Mouse (Mus musculus) gastrocnemius, postnatal 14 days (tissue): ENCODE measurements around the gene Sephs2. TPM values are rescaled to one million over a fixed set of nuclear protein-coding genes. Genes with fewer than 3 reads are reported as not detected.
A peak's percentile ranks its signal among the peaks of the same experiment; 100 is the strongest.

ENCODE experiments used
- DNase-seq: peaks from one replicate; pipeline ENCODE4 v3.0.0; 2021; ENCODE audit warnings: mixed read lengths
- intact Hi-C: fragments of 180-260 bp; cut with DNase I; formaldehyde crosslinking; loops from one replicate; pipeline ENCODE4 v1.15.1; 2025; ENCODE audit warnings: low total_unique reads
- total RNA-seq, 2 experiments: library from RNA; stranded (reverse); gene quantifications; 2 replicates each; pipeline ENCODE4 v1.2.3; 2021

Sephs2 gene
- total RNA-seq, 2 experiments from 2014 or later = 19.3 to 23.1 TPM

GRCm38 (mm10) chr7:127243870-127244657 is 29.8 kb downstream of the Sephs2 start, which contains the start of gene Zfp771:
TSS of gene Zfp771 (plus strand) at chr7:127244274.
- intact Hi-C loops = no loop called here
- peak; percentile 99 for DNase-seq

- no peak for DNase-seq
- intact Hi-C loops = no loop called here
Observed at GRCm38 (mm10) chr7:127243361-127243867, 30.4 kb downstream of the Sephs2 start.

GRCm38 (mm10) chr7:127234777-127235176 is 39.1 kb downstream of the Sephs2 start:
- intact Hi-C loops = no loop called here
- DNase-seq = no peak

GRCm38 (mm10) chr7:127233765-127234164 is 40.1 kb downstream of the Sephs2 start:
- DNase-seq = no peak
- intact Hi-C loops = no loop called here

- DNase-seq = no peak
- intact Hi-C loops = no loop called here
Observed at GRCm38 (mm10) chr7:127233368-127233749, 40.5 kb downstream of the Sephs2 start.

GRCm38 (mm10) chr7:127232622-127233367 is 41.1 kb downstream of the Sephs2 start, which contains the start of the genes Zfp553 and Sept1:
TSS of gene Zfp553 (plus strand) at chr7:127233061.
TSS of gene Sept1 (minus strand) at chr7:127233130.
- intact Hi-C loops = no loop called here
- peak; percentile 85 for DNase-seq

GRCm38 (mm10) chr7:127231826-127232621 is 41.8 kb downstream of the Sephs2 start:
- no peak for DNase-seq

GRCm38 (mm10) chr7:127231376-127231775 is 42.5 kb downstream of the Sephs2 start:
- DNase-seq = no peak
- intact Hi-C loops = no loop called here

More at GRCm38 (mm10) chr7:127231826-127232621, 41.8 kb downstream of the Sephs2 start:
- intact Hi-C loops = no loop called here

GRCm38 (mm10) chr7:127228615-127229303 is 45.1 kb downstream of the Sephs2 start:
- DNase-seq = peak; percentile 80
- intact Hi-C loops = no loop called here

GRCm38 (mm10) chr7:127225147-127225995 is 48.5 kb downstream of the Sephs2 start:
- intact Hi-C loops = no loop called here
- DNase-seq = no peak

GRCm38 (mm10) chr7:127224616-127225015 is 49.2 kb downstream of the Sephs2 start:
- no peak for DNase-seq
- intact Hi-C loops = no loop called here

- intact Hi-C loops = no loop called here
- no peak for DNase-seq
Observed at GRCm38 (mm10) chr7:127223515-127224478, 50.1 kb downstream of the Sephs2 start.

- intact Hi-C loops = no loop called here
- no peak for DNase-seq
Observed at GRCm38 (mm10) chr7:127223106-127223505, 50.7 kb downstream of the Sephs2 start.
